Mouse (Mus musculus): Measurements from ENCODE around the gene B3glct.
A peak's percentile ranks its signal among the peaks of the same experiment; 100 is the strongest.

B3glct gene

DNA sequence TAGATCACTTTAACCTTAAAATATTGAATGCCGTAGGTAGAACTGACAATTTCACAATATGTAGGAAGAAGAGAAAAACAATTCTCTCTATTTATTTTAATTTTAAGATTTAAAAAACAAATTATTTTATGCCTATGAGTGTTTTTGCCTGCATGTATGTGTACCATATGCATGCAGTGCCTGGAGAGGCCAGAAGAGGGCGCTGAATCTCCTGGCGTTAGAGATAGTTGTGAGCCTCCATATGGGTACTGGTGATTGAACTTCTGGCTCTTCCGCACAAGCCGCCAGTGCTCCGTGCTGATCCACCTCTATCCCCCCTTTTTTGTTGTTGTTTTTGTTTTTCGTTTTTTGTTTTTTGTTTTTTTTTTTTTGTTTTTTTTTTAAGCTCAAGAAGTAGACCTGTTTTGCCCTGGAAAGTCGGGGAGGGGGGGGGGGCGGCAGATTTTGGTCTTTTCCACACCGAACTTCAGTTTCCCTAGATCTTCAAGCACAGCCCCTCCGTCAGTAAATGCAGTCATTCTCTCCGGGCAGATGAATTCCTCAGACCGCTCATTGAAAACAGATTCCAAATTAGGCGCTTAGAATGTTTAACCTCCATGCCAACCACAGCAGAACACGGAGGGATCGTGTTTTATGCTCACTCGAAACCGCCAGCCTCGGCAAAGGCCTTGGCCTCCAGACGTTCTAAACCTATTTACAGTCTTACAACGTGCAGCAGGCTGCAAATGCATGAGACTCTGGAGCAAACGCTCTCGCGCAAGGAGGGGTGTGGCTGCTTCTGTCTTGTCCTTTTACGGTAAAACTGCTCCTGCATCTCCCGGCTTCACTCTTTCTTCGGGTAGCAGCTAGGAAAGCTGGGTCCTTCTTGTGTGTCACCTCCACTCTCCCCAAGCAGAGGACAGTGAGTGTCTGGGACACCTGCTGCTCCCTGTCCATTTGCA is 70.9 kb downstream of the B3glct start:
- no peak for DNase-seq (ENCODE audit: low spot score in 2 of 2)

DNA sequence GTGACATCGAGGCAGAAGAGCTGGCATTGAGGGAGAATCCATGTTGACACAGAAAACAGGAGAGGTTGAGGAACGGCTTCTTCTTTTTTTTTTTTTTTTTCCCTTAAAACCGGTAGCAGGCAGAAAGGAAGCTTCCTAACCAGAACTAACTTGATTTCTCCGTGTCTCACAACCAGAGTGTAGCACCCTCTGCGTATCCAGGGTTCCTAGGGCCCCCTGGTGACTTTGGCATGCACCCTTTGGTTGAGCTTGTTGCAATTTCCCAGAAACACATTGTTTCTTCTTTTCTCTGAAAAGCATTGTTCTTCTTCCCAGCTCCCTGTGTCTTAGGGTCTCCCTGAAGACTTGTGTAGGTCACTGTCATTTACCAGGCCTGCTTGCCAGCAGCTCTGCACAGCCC is 73.8 kb downstream of the B3glct start:
- DNase-seq (ENCODE audit: low spot score in 2 of 2) = no peak

DNA sequence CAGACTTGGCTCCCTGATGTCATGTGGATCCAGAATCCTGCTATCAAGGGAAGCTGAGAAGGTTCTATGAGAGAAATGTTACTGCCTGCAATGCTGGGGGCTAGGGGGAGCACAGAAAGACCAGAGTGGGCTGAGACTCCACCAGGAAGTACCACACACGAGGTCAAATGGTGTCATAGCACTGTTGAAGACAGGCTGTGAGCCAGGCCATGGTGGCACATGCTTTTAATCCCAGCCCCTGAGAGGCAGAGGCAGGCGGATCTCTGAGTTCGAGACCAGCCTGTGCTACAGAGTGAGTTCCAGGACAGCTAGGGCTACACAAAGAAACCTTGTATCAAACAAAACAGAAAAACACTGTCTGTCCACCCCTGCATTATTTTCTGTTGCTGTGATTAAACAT is 75.0 kb downstream of the B3glct start:
- no peak for DNase-seq (ENCODE audit: low spot score in 2 of 2)

- DNase-seq (ENCODE audit: low spot score in 2 of 2) = no peak
These were observed 89.1 kb downstream of the B3glct start for GRCm38 (mm10) chr5:149767116-149767515.

DNA sequence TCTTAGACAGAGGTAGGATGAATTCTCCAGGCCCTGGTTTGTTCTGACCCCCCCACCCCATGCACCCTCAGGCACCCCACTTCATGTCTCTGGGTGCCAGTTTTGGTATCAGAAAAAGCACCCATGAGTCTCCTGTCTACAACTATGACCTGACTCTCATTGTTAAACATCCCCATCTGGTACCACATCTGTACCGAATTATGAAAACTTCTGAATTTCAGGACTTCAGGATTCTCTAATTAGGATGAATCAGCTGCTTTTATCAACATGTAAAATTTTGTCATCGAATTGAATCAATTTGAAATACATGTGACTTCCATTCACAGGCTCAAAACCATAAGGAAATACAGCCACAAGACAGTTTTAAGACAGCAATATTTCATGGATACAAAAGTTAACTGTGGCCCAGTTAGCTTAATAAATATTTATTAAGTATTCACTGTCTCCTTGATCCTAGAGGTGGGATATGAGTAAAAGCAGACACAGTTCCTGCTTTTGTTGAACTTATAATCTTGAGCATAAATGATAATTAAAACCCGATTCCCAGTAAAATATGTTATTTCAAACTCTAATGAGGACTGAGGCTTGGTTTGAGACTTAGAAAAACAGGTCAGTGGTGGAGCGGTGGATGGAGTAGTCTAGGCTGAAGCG is 89.7 kb downstream of the B3glct start:
- DNase-seq (ENCODE audit: low spot score in 2 of 2) = no peak

- no peak for DNase-seq (ENCODE audit: low spot score in 2 of 2)
These were observed 91.6 kb downstream of the B3glct start for GRCm38 (mm10) chr5:149769666-149770065.

DNA sequence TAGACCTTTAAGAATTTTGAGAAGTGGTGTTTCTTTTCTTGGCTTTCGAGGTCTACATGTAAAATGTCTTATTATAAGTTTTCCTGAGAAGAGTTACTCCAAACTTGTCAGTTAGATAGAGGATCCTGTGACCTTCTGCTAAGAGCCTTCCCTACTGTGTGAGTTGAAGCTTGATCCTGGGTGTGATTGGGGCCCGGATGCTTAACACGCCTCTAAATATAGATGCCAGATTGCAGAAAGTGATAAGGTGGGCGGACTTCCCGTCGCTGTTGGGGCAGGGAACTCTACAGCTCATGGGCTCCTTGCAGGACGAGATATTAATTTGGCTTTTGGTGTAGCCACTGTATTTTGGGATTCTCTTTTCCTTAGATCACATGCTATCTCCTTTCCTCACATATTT is 98.0 kb downstream of the B3glct start:
- no peak for DNase-seq (ENCODE audit: low spot score in 2 of 2)

DNA sequence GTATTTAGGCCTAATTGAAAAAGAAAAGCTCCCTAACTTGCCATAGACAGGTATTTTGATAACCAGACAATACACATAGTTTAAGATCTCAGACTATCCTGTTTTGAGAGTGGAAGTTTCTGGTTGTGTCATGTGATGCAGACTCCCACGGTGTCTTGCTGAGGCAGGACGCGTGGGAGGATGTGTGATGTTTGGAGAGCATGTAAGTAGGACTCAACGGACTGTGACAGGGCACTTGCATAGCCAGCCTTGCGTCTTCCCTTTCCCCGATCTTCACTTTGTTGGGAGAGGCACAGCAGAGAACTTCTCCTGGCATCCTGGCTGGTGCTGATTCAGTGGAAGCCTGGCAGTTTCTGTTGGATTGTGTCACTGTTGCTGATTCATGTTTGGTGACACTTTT is 101.7 kb downstream of the B3glct start:
- DNase-seq (ENCODE audit: low spot score in 2 of 2) = no peak

DNA sequence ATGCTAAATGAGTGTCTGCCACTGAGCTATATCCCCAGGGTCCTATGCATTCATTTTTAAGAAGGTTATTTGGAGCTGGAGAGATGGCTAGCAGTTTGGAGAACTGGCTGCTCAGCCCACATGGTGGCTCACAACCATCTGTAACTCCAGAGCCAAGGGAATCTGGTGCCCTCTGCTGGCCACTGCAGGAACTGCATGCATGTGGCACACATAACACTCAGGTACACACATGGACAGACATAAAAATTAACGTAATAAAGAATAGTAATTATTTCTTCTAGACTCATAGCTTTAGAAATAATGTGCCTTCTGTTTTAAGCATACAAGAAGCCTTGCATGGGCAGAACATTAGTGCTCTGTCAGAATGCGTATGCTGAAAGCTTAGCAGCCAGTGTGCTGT is 102.4 kb downstream of the B3glct start:
- DNase-seq (ENCODE audit: low spot score in 2 of 2) = peak in 1 of 2 experiments; percentile 5

GRCm38 (mm10) chr5:149790087-149790486 is 112.1 kb downstream of the B3glct start:
- DNase-seq (ENCODE audit: low spot score in 2 of 2) = no peak

GRCm38 (mm10) chr5:149810071-149810470 is 132.0 kb downstream of the B3glct start:
- DNase-seq (ENCODE audit: low spot score in 2 of 2) = no peak

- no peak for DNase-seq (ENCODE audit: low spot score in 2 of 2)
These were observed 133.8 kb downstream of the B3glct start for GRCm38 (mm10) chr5:149811835-149812234.
